Mouse (Mus musculus) adrenal gland, postnatal 10 days (tissue): Measurements from ENCODE around the gene Smco4. TPM values are rescaled to one million over a fixed set of nuclear protein-coding genes. Genes with fewer than 3 reads are reported as not detected.

Source experiments
- DNase-seq: peaks from one replicate; pipeline ENCODE4 v3.0.0; 2021; ENCODE audit warnings: mixed read lengths
- total RNA-seq, 2 experiments: library from RNA; stranded (reverse); gene quantifications; 2 replicates each; pipeline ENCODE4 v1.2.3; 2021

Gene Smco4
- total RNA-seq, 2 experiments from 2014 or later, result 35.0 to 39.0 TPM

GRCm38 (mm10) chr9:15507431-15507875 is 14.2 kb downstream of the Smco4 start:
- no peak for DNase-seq

GRCm38 (mm10) chr9:15509363-15509762 is 16.1 kb downstream of the Smco4 start:
- no peak for DNase-seq

DNA sequence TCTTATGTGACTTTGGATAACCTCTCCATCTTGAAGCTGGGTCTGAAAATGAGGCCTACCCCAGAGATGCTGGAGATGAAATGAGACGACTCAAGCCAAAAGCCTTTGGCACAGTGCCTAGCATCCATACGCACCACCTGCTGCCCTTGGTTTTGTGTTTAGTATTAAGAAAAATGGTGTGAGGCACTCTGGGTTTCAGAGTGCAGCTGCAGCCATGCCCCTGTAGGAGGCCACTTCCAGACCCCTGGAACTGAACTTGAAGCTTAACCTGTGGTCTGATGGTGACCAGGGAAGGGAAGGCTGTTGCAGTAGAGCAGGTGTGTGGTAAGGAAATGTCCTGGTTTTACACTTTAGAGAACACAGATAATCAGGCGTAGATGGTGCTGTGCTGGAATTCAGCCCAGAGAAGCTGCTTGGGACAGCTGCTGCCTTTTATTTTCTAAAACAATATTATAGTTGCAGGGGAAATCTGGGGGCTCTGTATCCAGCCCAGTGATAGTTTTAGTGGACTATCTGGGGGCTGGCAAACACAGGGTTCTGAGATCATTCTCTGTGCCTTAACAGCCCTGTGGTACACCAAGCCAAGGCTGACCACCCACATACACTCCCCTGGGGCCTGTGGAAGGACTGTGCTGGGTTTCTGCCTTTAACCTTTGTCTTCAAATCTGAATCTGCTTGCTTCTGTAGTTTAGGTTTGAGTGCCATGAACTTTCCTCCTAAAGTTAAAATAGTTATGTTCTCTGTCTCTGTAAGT is 17.5 kb downstream of the Smco4 start:
- DNase-seq, result no peak

GRCm38 (mm10) chr9:15512918-15513317 is 19.7 kb downstream of the Smco4 start:
- no peak for DNase-seq

- DNase-seq, result no peak
Measured at GRCm38 (mm10) chr9:15516007-15516406, 22.8 kb downstream of the Smco4 start.

- peak; percentile 69 for DNase-seq
Measured at GRCm38 (mm10) chr9:15517979-15518378, 24.7 kb downstream of the Smco4 start.

DNA sequence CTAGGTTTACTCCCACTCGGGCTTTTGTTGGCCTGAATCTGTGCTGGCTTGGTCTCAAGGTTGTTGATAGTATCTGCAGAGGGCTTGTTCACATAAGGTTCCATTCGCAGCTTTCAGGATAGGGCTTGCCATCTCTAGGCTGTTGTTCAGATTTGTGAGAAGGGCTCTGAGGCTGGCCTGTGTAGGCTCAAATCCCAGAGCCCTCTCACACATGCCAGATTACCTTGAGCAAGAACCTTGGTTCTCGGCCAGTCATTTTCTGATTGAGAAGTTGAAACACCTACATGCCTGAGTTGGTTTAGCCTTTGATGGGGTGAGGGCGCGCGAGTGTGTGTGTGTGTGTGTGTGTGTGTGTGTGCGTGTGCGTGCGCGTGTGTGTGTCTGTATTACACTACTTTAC is 29.1 kb downstream of the Smco4 start:
- peak; percentile 67 for DNase-seq

DNA sequence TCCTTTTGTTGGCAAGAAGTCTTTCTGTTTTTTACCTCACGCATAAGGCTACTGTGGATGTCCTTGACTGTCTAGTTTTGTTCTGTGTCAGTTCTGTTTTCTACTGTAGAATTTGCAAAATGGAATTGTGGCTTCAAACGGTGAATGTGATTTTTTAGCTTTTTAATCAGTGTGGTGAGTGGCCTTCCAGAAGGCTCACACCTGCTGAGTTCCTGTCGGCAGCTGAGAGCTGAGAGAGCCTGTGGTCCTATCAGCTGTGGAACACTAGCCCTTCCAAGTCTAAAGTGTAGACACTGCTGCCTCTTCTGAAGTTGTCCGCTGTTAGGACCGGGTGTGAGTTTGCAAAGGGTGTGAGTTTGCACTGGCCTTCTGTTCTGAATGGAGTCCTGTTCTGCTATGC is 29.7 kb downstream of the Smco4 start:
- no peak for DNase-seq

- DNase-seq, result no peak
Measured at GRCm38 (mm10) chr9:15523646-15524045, 30.4 kb downstream of the Smco4 start.

- DNase-seq, result no peak
Measured at GRCm38 (mm10) chr9:15525246-15525645, 32.0 kb downstream of the Smco4 start.

DNA sequence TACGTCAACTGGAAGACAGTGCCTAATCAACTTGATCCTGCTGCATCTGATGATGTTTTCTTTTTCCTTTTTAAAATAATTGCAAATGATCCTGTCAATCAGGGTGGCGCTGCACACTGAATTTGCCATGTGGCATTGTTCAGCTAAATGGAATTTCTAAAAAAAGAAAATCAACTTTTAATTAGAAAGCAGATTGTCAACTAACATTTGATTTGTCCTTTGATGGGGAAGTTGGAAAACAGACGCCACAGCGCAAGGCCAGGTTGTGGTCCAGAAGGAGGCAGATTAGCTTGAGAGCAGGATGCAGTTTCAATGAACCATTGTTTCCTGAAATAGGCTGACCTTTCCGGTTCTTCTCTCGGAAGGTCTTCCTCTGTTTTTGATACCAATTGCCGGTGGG is 33.3 kb downstream of the Smco4 start:
- DNase-seq, result no peak

- no peak for DNase-seq
Measured at GRCm38 (mm10) chr9:15527846-15528245, 34.6 kb downstream of the Smco4 start.

GRCm38 (mm10) chr9:15528368-15528767 is 35.1 kb downstream of the Smco4 start:
- DNase-seq, result no peak

GRCm38 (mm10) chr9:15529275-15529964 is 36.2 kb downstream of the Smco4 start:
- peak; percentile 55 for DNase-seq

GRCm38 (mm10) chr9:15529965-15530320 is 36.7 kb downstream of the Smco4 start:
- no peak for DNase-seq

DNA sequence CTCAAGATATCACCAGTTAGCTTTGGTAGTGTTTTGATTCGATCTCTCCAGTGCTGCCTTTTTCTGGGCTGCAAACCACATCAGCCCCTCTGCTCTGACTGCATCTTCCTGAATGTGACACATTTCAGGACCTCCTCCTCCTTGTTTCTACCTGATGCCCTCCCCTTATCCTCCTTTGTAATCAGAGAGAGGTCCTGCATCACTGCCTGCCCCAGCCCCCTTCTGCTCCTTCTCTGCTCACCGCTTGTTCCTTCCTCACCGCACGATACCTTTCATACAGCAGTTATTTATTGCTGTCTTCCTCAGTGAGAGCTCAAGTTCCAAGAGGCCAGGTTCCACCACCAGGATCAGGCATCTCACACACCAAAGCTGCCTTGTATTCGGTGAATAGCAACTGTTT is 38.0 kb downstream of the Smco4 start:
- no peak for DNase-seq

DNA sequence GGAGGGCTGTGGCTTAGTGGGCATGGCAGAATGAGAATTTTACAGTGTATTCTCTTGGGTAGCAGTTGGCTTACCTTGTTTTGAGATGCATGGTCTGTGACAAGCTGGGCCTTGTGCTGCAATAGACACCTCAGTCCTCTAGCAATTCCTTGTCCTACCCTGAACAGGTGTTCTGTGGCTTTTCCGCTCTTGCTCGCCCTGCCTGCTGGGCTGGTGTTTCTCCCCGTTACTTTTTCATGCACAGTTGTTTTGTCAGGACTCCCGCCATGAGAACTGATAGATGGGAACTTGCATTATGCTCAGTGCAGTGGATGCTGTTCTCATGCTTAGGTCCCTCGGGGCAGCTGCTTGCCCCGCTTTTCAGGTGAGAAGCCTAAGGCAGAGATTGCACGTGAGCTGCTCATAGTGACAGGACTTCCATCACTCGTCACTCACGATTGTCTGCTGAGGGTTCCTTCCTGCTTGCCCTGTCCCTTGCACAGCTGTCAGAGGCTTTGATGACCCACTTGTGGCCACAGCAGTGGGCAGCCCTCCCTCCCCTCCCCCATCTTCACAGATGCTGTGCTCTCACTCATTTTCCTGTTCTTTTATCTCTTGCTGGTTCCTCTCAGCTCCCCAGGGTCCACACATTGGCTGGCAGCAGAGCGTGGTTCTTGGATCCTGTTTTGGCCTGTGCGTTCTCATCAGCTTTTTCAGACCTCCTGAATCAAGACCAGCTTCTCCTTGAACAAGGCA is 40.3 kb downstream of the Smco4 start:
- no peak for DNase-seq

GRCm38 (mm10) chr9:15534110-15534509 is 40.9 kb downstream of the Smco4 start:
- no peak for DNase-seq

DNA sequence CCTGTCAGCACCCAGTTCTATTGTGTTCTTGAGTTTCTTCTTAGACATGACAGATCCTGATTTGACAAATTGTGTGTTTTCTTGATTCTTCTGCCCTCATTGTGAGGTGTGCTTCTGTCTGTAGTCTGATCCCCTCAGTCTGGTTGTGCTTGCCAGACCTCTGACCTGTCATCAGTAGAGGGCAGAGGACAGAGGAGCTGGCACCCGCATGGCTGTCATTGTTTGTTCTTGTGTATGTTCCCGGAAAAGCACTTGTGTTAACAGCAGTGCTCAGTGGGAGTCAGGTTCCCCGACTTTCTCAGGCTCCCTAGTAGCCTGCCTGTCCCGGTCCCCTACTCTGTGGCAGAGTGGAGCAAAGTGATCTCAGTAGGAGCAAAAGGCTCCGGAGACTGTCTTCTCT is 42.2 kb downstream of the Smco4 start:
- DNase-seq, result no peak

DNA sequence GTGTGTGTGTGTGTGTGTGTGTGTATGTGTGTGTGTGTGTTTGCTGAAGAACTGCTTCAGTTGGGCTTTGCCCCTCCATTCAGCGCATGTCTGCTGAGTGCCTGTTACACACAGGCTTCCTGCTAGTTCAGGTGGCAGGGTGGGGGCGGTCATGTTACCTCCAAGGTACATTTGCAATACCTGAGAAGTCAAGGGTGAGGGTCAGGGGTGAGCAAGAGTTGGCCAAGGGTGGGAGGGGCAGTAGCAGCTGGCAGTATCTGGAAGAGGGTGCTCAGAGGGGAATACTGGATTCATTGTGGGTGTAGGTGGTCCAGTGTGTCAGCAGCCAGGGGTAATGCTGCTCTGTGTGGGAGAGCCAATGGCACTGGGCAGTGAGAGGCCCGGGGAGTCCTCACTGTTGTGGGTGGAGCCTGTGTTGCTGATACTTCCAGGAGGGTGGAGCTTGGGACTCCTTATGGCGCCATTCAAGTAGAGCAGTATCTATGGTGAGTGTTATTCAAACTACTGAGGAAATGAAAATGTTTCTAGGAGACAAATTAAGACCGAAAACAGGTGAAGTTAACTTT is 43.7 kb downstream of the Smco4 start:
- DNase-seq, result no peak

GRCm38 (mm10) chr9:15537455-15538048 is 44.3 kb downstream of the Smco4 start:
- no peak for DNase-seq

- DNase-seq, result no peak
Measured at GRCm38 (mm10) chr9:15538979-15539533, 45.8 kb downstream of the Smco4 start.
